Mouse (Mus musculus) bone marrow, adult 2 months (tissue): ENCODE measurements around the gene Tshz2. TPM values are rescaled to one million over a fixed set of nuclear protein-coding genes. Genes with fewer than 3 reads are reported as not detected.

ENCODE experiments used
- H3K27ac ChIP-seq: fragments of 200-500 bp; 2 replicates; pipeline ENCODE4 v1.5.1; 2012; ENCODE audit warnings: low read depth, mild to moderate bottlenecking, control low read depth, inconsistent platforms, low read length; ENCODE audit not compliant: control insufficient read depth, poor library complexity, insufficient read depth
- H3K4me1 ChIP-seq: fragments of 200-500 bp; 2 replicates; pipeline ENCODE4 v1.6.1; 2011; ENCODE audit warnings: low read length; ENCODE audit not compliant: control insufficient read depth, insufficient read depth
- H3K4me3 ChIP-seq: fragments of 200-500 bp; replicated peaks from 2 replicates; pipeline ENCODE3; 2011; ENCODE audit warnings: mild to moderate bottlenecking, low read depth, low read length, control low read depth; ENCODE audit not compliant: control insufficient read depth
- CTCF ChIP-seq: fragments of 200-500 bp; IDR thresholded peaks from 2 replicates; pipeline ENCODE4 v1.5.1; 2011; ENCODE audit warnings: low read length, control low read depth; ENCODE audit not compliant: control insufficient read depth, insufficient read depth
- POLR2A ChIP-seq: fragments of 200-500 bp; IDR thresholded peaks from 2 replicates; pipeline ENCODE4 v1.6.1; 2011; ENCODE audit warnings: low read depth, mild to moderate bottlenecking, control low read depth, low read length, borderline replicate concordance; ENCODE audit not compliant: control insufficient read depth
- WGBS: fragments of 180-500 bp; shearing (Covaris S2); methylation state at CpG from one replicate; pipeline ENCODE4 v1.1.7; 2018; 5-methylcytosine and 5-hydroxymethylcytosine counted together
- polyA plus RNA-seq: library from polyadenylated mRNA; stranded (reverse); fragments of >200 nt; gene quantifications from 2 replicates; pipeline ENCODE4 v1.2.4, GENCODE M21; 2011; ENCODE audit warnings: low replicate concordance; ENCODE audit not compliant: missing spikeins, insufficient read depth, insufficient read length

The Tshz2 gene
- polyA plus RNA-seq, 1 experiment: 1.4 TPM

GRCm38 (mm10) chr2:169805545-169805944 is 172.7 kb downstream of the Tshz2 start:
- TF ChIP-seq POLR2A (no peak), CTCF (no peak)
- Histone ChIP-seq H3K27ac (no peak overlapping the region), H3K4me1 (no peaks in the 10 kb centered on the region), H3K4me3 (no peak overlapping the region)
- WGBS: 83% methylated on average over 12 of the region's 12 CpGs

- WGBS: 86% methylated on average over 5 of the region's 5 CpGs
- no peaks in the 10 kb centered on the region for H3K4me1 ChIP-seq
- H3K4me3 ChIP-seq: no peak overlapping the region
- TF ChIP-seq POLR2A (no peak), CTCF (no peak)
- no peak overlapping the region for H3K27ac ChIP-seq
Observed at GRCm38 (mm10) chr2:169811589-169811988, 178.8 kb downstream of the Tshz2 start.

- Histone ChIP-seq H3K4me1 (no peaks in the 10 kb centered on the region), H3K4me3 (no peak overlapping the region), H3K27ac (no peak overlapping the region)
- 90% methylated on average over 8 of the region's 8 CpGs for WGBS
- TF ChIP-seq POLR2A: no peak
- no peak for TF ChIP-seq CTCF
Observed at GRCm38 (mm10) chr2:169812055-169812454, 179.2 kb downstream of the Tshz2 start.

- Histone ChIP-seq H3K27ac (no peak overlapping the region), H3K4me1 (no peaks in the 10 kb centered on the region), H3K4me3 (no peak overlapping the region)
- TF ChIP-seq POLR2A (no peak), CTCF (no peak)
- WGBS: 78% methylated on average over 7 of the region's 7 CpGs
Observed at GRCm38 (mm10) chr2:169812940-169813339, 180.1 kb downstream of the Tshz2 start.

GRCm38 (mm10) chr2:169814351-169814750 is 181.5 kb downstream of the Tshz2 start:
- no peak overlapping the region for H3K4me3 ChIP-seq
- WGBS: 74% methylated on average over 3 of the region's 3 CpGs
- no peak for TF ChIP-seq CTCF
- TF ChIP-seq POLR2A: no peak
- no peak overlapping the region for H3K27ac ChIP-seq
- H3K4me1 ChIP-seq: no peaks in the 10 kb centered on the region

GRCm38 (mm10) chr2:169814757-169815156 is 181.9 kb downstream of the Tshz2 start:
- WGBS: 82% methylated on average over 10 of the region's 10 CpGs
- Histone ChIP-seq H3K4me1 (no peaks in the 10 kb centered on the region), H3K27ac (no peak overlapping the region), H3K4me3 (no peak overlapping the region)
- TF ChIP-seq POLR2A (no peak), CTCF (no peak)

GRCm38 (mm10) chr2:169821021-169821441 is 188.2 kb downstream of the Tshz2 start:
- no peaks in the 10 kb centered on the region for H3K4me1 ChIP-seq
- 82% methylated on average over 9 of the region's 9 CpGs for WGBS
- no peak overlapping the region for H3K27ac ChIP-seq
- TF ChIP-seq CTCF: no peak
- no peak for TF ChIP-seq POLR2A
- no peak overlapping the region for H3K4me3 ChIP-seq

- TF ChIP-seq CTCF (no peak), POLR2A (no peak)
- H3K4me3 ChIP-seq: no peak overlapping the region
- H3K27ac ChIP-seq: no peak overlapping the region
- no peaks in the 10 kb centered on the region for H3K4me1 ChIP-seq
- 94% methylated on average over 12 of the region's 12 CpGs for WGBS
Observed at GRCm38 (mm10) chr2:169825908-169826307, 193.1 kb downstream of the Tshz2 start.

- no peak overlapping the region for H3K27ac ChIP-seq
- H3K4me3 ChIP-seq: no peak overlapping the region
- H3K4me1 ChIP-seq: no peaks in the 10 kb centered on the region
- 72% methylated on average over 15 of the region's 15 CpGs for WGBS
- no peak for TF ChIP-seq POLR2A
- TF ChIP-seq CTCF: no peak
Observed at GRCm38 (mm10) chr2:169826316-169826715, 193.5 kb downstream of the Tshz2 start.

- Histone ChIP-seq H3K27ac (no peak overlapping the region), H3K4me1 (no peaks in the 10 kb centered on the region), H3K4me3 (no peak overlapping the region)
- 78% methylated on average over 8 of the region's 8 CpGs for WGBS
- TF ChIP-seq POLR2A: no peak
- TF ChIP-seq CTCF: no peak
Observed at GRCm38 (mm10) chr2:169826833-169827232, 194.0 kb downstream of the Tshz2 start.
